Mouse (Mus musculus) embryonic fibroblast, embryonic 13.5 days (primary cell): ENCODE measurements around the gene Edc4.

ENCODE experiments used
- CTCF ChIP-seq: IDR thresholded peaks from 2 replicates; pipeline ENCODE4 v1.5.1; 2011; ENCODE audit warnings: mild to moderate bottlenecking, control low read depth, low read length, moderate library complexity, borderline replicate concordance; ENCODE audit not compliant: insufficient read depth
- POLR2A ChIP-seq: IDR thresholded peaks from 2 replicates; pipeline ENCODE4 v1.6.1; 2011; ENCODE audit warnings: low read depth, mild to moderate bottlenecking, control low read depth, low read length, moderate library complexity

DNA sequence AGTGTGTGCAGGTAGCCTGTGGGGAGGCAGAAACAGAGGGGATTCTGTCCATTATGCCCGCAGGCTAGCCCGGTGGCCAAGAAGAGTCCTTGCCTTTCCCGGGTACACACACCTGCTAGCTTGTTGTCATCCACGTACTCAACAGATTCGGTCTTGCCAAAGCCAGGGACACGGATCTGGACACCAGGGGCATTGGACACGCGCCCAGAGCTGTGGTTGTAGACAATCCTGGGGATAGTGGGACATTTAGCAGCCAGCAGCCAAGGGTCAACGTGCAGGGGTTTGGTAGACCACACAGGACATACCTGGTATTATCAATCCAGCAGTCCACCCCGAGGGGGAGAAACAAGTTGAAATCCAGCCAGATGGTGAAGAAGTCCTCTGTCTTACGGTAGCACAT, 61.3 kb downstream of the Edc4 start:
- TF ChIP-seq CTCF (no peak), POLR2A (no peak)
